8 mouse cellular contexts compared by ENCODE assay signal in the genomic region with DNA sequence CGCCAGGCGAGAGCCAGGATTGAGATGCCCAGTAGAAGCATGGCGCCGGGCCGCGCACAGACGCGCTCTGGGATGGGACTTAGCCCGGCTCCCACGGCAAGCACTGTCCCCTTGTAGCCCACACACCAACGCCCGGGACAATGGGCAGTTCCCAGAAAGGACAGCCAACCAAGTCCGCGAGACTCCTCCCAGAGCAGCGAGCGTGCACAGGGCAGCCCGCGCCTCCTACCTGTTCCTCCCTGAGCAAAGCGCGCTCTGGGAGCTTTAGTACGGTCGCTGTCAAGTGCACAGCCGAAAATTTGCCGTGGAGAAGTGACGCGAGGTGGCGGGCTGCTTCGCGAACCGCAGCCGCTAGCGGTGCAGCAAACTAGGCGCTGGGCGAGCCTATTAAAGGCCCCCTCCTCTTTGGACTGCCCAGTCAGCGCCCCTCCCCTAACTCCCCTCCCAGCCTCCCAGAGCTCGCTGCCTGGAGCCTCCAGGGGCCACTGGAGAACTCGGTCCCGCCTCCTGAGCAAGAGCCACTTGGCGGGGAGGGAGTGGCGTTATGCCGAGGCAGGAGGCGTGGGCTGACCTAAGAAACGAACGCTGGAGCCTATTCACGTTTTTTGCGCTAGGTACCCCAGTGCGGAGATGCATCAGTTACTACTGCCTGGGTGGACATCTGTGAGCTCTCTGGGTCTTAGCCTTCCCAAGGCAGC. TPM values are rescaled to one million over a fixed set of nuclear protein-coding genes. Genes with fewer than 3 reads are reported as not detected.
DNase-seq lines count a peak whose midpoint lies in the region; ATAC-seq and TF ChIP-seq lines count a peak whose summit lies in the region.

A gene (minus strand): TSS at position 256 of the 698 bp plus-strand sequence.

- H3K36me3 ChIP-seq in heart, embryonic 13.5 days, result 0 out of 2 replicates have a peak, but pooled peaks cover under 1% of the 10 kb centered on the region
- no peaks in the 10 kb centered on the region for H3K36me3 ChIP-seq in kidney, embryonic 16.5 days (ENCODE audit: insufficient read depth, low read length)
- H3K36me3 ChIP-seq in lung, embryonic 16.5 days (ENCODE audit: control insufficient read depth, insufficient read depth, low read length), result no peaks in the 10 kb centered on the region

- H3K4me3 ChIP-seq in embryonic fibroblast, embryonic 13.5 days (ENCODE audit: insufficient read depth, low read length), result peak within 1 kb of the TSS; percentile 30
- peak within 1 kb of the TSS; percentile 76 for H3K4me3 ChIP-seq in heart, embryonic 13.5 days
- peak within 1 kb of the TSS; percentile 66 for H3K4me3 ChIP-seq in kidney, embryonic 16.5 days (ENCODE audit: low read length)
- H3K4me3 ChIP-seq in lung, embryonic 16.5 days (ENCODE audit: low read length), result peak within 1 kb of the TSS; percentile 57

- no peak; the same call in 1 of the 2 replicates for TF ChIP-seq POLR2A in embryonic fibroblast, embryonic 13.5 days (IDR thresholded peaks at IDR 0.05; ENCODE audit: low read depth, low read length)

- peak; percentile 68 for DNase-seq in ovary, adult 18-20 months (ENCODE audit: low spot score)
- no peak for DNase-seq in ovary, postnatal 14 days (ENCODE audit: low spot score)
- DNase-seq in right cerebral cortex, postnatal 10 days (ENCODE audit: low spot score in 2 of 2), result peak; percentile 69 to 72
- no peak for DNase-seq in spleen, adult 18-20 months

- peak; percentile 43; the same call in 1 of the 2 replicates for ATAC-seq in heart, embryonic 13.5 days (ENCODE audit: extremely low read depth, insufficient number of reproducible peaks, low FRiP score, low TSS enrichment)
- ATAC-seq in kidney, embryonic 16.5 days (ENCODE audit: low FRiP score, low TSS enrichment), result peak; percentile 94
- ATAC-seq in lung, embryonic 16.5 days (ENCODE audit: low read depth), result peak; percentile 90

- under 1% methylated on average over 47 of the region's 47 CpGs for WGBS in heart, embryonic 13.5 days
- under 1% methylated on average over 47 of the region's 47 CpGs for WGBS in kidney, embryonic 16.5 days
- under 1% methylated on average over 47 of the region's 47 CpGs for WGBS in lung, embryonic 16.5 days

- H3K27ac ChIP-seq in embryonic fibroblast, embryonic 13.5 days (ENCODE audit: insufficient read depth, low read length), result no peak within 1 kb of the TSS
- H3K27ac ChIP-seq in heart, embryonic 13.5 days (replicated peaks), result peak within 1 kb of the TSS; percentile 57
- 0 out of 2 replicates have a peak within 1 kb of the TSS, but pooled peaks have one; percentile 18 for H3K27ac ChIP-seq in kidney, embryonic 16.5 days (ENCODE audit: low read length)
- H3K27ac ChIP-seq in lung, embryonic 16.5 days (ENCODE audit: low read length), result no peak within 1 kb of the TSS

- H3K9ac ChIP-seq in heart, embryonic 13.5 days, result peak within 1 kb of the TSS; percentile 84
- H3K9ac ChIP-seq in kidney, embryonic 16.5 days (replicated peaks; ENCODE audit: low read length), result peak within 1 kb of the TSS; percentile 67
- peak within 1 kb of the TSS; percentile 38 for H3K9ac ChIP-seq in lung, embryonic 16.5 days (ENCODE audit: low read length)

- H3K4me1 ChIP-seq in embryonic fibroblast, embryonic 13.5 days (ENCODE audit: control insufficient read depth, insufficient read depth, low read length), result no peaks in the 10 kb centered on the region
- H3K4me1 ChIP-seq in heart, embryonic 13.5 days, result peaks cover 44% of the 10 kb centered on the region
- peaks cover 13% of the 10 kb centered on the region; the same call in 1 of the 2 replicates for H3K4me1 ChIP-seq in kidney, embryonic 16.5 days (ENCODE audit: insufficient read depth, low read length)
- H3K4me1 ChIP-seq in lung, embryonic 16.5 days (replicated peaks; ENCODE audit: control insufficient read depth, insufficient read depth, low read length), result peaks cover 13% of the 10 kb centered on the region

- peak within 1 kb of the TSS; percentile 94 for H3K4me2 ChIP-seq in heart, embryonic 13.5 days
- peak within 1 kb of the TSS; percentile 97 for H3K4me2 ChIP-seq in kidney, embryonic 16.5 days (replicated peaks; ENCODE audit: low read depth, low read length)
- H3K4me2 ChIP-seq in lung, embryonic 16.5 days (ENCODE audit: low read depth, low read length), result peak within 1 kb of the TSS; percentile 92

- H3K27me3 ChIP-seq in heart, embryonic 13.5 days (replicated peaks), result peaks cover 24% of the 10 kb centered on the region
- peaks cover 29% of the 10 kb centered on the region for H3K27me3 ChIP-seq in kidney, embryonic 16.5 days (ENCODE audit: insufficient read depth, low read length)
- peaks cover 29% of the 10 kb centered on the region for H3K27me3 ChIP-seq in lung, embryonic 16.5 days (ENCODE audit: control insufficient read depth, insufficient read depth, low read depth, low read length)

- no peak for TF ChIP-seq CTCF in embryonic fibroblast, embryonic 13.5 days (IDR thresholded peaks at IDR 0.05; ENCODE audit: borderline replicate concordance, insufficient read depth, low read length)

- H3K9me3 ChIP-seq in heart, embryonic 13.5 days, result no peaks in the 10 kb centered on the region
- no peaks in the 10 kb centered on the region for H3K9me3 ChIP-seq in kidney, embryonic 16.5 days (ENCODE audit: low read length)
- H3K9me3 ChIP-seq in lung, embryonic 16.5 days (ENCODE audit: control insufficient read depth, low read length), result no peaks in the 10 kb centered on the region

RNA-seq across cellular contexts. Expression of the gene that starts here (rescaled TPM):
- polyA plus RNA-seq in embryonic fibroblast, embryonic 13.5 days (2011; ENCODE audit: insufficient read length, low read depth, missing spikeins), result 0.37 and 4.0 TPM in 2 replicates
- polyA plus RNA-seq in heart, embryonic 13.5 days (2015; fragmentation: Nextera tagmentation; extraction: Ambion mirVana), result 7.9 and 9.0 TPM in 2 replicates
- 9.2 and 9.8 TPM in 2 replicates for polyA plus RNA-seq in kidney, embryonic 16.5 days (2015; fragmentation: Nextera tagmentation; extraction: Ambion mirVana)
- polyA plus RNA-seq in lung, embryonic 16.5 days (2015; fragmentation: Nextera tagmentation; extraction: Ambion mirVana), result 7.1 and 7.2 TPM in 2 replicates

Comparison
In these comparisons a context has a peak if more than half of its experiments do, and no peak if none do; other contexts are left out.
1. DNase-seq: peak in ovary, adult 18-20 months (single experiment) and right cerebral cortex, postnatal 10 days (2 of 2); none in ovary, postnatal 14 days (single experiment) and spleen, adult 18-20 months (0 of 2).
2. H3K27ac ChIP-seq: peak in heart, embryonic 13.5 days (single experiment) and kidney, embryonic 16.5 days (single experiment); none in embryonic fibroblast, embryonic 13.5 days (single experiment) and lung, embryonic 16.5 days (single experiment).
3. ATAC-seq: peak in every context shown above with its lines; median percentile 94 in kidney, embryonic 16.5 days; 90 in lung, embryonic 16.5 days; 43 in heart, embryonic 13.5 days.
4. Peak in every context shown above with its lines, with median percentiles within 50 percentile points of each other: H3K4me3 ChIP-seq, H3K4me2 ChIP-seq and H3K9ac ChIP-seq.